Mouse (Mus musculus): ENCODE data around the gene Ddx43. TPM values are rescaled to one million over a fixed set of nuclear protein-coding genes. Genes with fewer than 3 reads are reported as not detected.
A peak's percentile ranks its signal among the peaks of the same experiment; 100 is the strongest.

The Ddx43 gene
- polyA plus RNA-seq, 1 experiment = 4.0 TPM

DNA sequence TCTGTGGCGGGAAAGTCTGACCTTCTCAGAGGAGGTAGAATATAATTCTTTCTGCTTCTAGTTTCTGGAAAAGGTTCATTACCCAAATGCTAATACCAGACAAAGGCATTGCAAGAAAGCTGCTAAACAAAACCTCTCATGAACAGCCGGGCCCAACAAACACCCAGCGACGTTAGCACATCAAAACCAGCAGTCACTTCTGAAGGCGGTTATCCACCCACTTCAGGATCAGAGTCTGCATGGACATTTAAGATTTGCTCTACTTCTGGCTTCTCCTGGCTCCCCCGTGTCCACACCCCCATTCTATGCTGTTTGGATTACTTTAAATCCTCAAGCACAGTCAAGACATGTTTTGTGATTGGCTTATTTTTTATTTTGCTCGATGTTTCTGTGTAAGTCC lies 975 bp upstream of the Ddx43 start:
- Histone ChIP-seq H3K4me1 (ENCODE audit: control insufficient read depth, insufficient read depth, low read length) (peaks cover 11% of the 10 kb centered on the region), H3K27ac (ENCODE audit: control insufficient read depth, insufficient read depth, low read depth, low read length) (no peak overlapping the region), H3K27me3 (ENCODE audit: control insufficient read depth, insufficient read depth, low read length) (no peaks in the 10 kb centered on the region), H3K4me3 (ENCODE audit: control insufficient read depth, low read depth, low read length) (no peak overlapping the region), H3K36me3 (ENCODE audit: control insufficient read depth, insufficient read depth, low read length) (no peaks in the 10 kb centered on the region; the same call in 1 of the 2 replicates)
- TF ChIP-seq CTCF (IDR thresholded peaks at IDR 0.05; ENCODE audit: control insufficient read depth, insufficient read depth, insufficient replicate concordance, low read depth, low read length) (no peak), POLR2A (IDR thresholded peaks at IDR 0.05; ENCODE audit: control insufficient read depth, low read depth, low read length) (no peak)

DNA sequence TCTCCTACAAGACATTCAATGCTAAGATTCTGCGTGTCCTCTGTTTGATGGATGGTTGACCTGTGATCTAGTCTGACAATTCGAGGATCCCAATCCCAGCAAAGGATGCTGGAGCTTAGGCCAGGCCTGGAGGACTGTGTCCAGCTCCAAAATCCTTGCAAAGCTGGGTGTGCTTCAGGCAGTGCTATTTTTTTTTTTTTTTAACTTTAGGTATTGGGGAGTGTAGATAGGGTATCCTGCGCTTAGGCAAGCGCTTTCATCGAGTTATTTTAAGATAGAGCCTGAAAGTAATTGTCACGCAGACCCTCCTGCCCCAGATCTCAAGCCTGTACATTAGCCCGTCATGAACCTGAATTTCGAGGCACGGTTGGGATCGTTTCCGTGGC lies 340 bp upstream of the Ddx43 start:
- Histone ChIP-seq H3K36me3 (ENCODE audit: control insufficient read depth, insufficient read depth, low read length) (no peaks in the 10 kb centered on the region; the same call in 1 of the 2 replicates), H3K4me3 (ENCODE audit: control insufficient read depth, low read depth, low read length) (peak overlapping the region; percentile 96), H3K27me3 (ENCODE audit: control insufficient read depth, insufficient read depth, low read length) (no peaks in the 10 kb centered on the region), H3K27ac (ENCODE audit: control insufficient read depth, insufficient read depth, low read depth, low read length) (peak overlapping the region; percentile 86), H3K4me1 (ENCODE audit: control insufficient read depth, insufficient read depth, low read length) (peaks cover 8% of the 10 kb centered on the region)
- no peak for TF ChIP-seq POLR2A (IDR thresholded peaks at IDR 0.05; ENCODE audit: control insufficient read depth, low read depth, low read length)
- TF ChIP-seq CTCF (IDR thresholded peaks at IDR 0.05; ENCODE audit: control insufficient read depth, insufficient read depth, insufficient replicate concordance, low read depth, low read length) = no peak

DNA sequence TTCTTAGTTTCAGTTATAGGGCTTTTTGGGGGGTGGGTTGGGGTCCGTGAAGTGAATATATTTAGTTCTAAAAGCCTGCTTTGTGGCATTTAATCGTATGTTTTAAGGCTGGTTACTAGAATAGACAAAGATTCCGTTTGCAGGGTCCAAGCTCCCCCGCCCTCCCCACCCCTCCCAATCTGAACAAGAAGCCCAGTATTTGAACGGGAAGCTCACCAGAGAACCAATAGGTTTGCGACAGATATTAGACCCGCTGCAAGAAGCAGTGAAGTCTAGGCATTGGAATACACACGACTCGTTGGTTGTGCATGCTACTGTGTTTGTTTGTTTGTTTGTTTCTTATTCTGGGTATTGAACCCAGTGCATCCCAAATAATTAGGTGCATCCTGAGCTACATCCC lies 940 bp downstream of the Ddx43 start:
- peak overlapping the region; percentile 96 for H3K4me3 ChIP-seq (ENCODE audit: control insufficient read depth, low read depth, low read length)

GRCm38 (mm10) chr9:78400570-78400969 lies 5.0 kb downstream of the Ddx43 start:
- H3K27ac ChIP-seq (ENCODE audit: control insufficient read depth, insufficient read depth, low read depth, low read length) = no peak overlapping the region
- no peaks in the 10 kb centered on the region; the same call in 1 of the 2 replicates for H3K36me3 ChIP-seq (ENCODE audit: control insufficient read depth, insufficient read depth, low read length)
- TF ChIP-seq CTCF (IDR thresholded peaks at IDR 0.05; ENCODE audit: control insufficient read depth, insufficient read depth, insufficient replicate concordance, low read depth, low read length) = no peak
- TF ChIP-seq POLR2A (IDR thresholded peaks at IDR 0.05; ENCODE audit: control insufficient read depth, low read depth, low read length) = no peak
- H3K4me3 ChIP-seq (ENCODE audit: control insufficient read depth, low read depth, low read length) = no peak overlapping the region
- no peaks in the 10 kb centered on the region for H3K27me3 ChIP-seq (ENCODE audit: control insufficient read depth, insufficient read depth, low read length)
- peaks cover 6% of the 10 kb centered on the region for H3K4me1 ChIP-seq (ENCODE audit: control insufficient read depth, insufficient read depth, low read length)

More for the DNA sequence above, 940 bp downstream of the Ddx43 start:
- H3K27me3 ChIP-seq (ENCODE audit: control insufficient read depth, insufficient read depth, low read length) = no peaks in the 10 kb centered on the region
- H3K27ac ChIP-seq (ENCODE audit: control insufficient read depth, insufficient read depth, low read depth, low read length) = peak overlapping the region; percentile 88; the same call in 1 of the 2 replicates
- TF ChIP-seq POLR2A (IDR thresholded peaks at IDR 0.05; ENCODE audit: control insufficient read depth, low read depth, low read length) (no peak), CTCF (IDR thresholded peaks at IDR 0.05; ENCODE audit: control insufficient read depth, insufficient read depth, insufficient replicate concordance, low read depth, low read length) (no peak)
- no peaks in the 10 kb centered on the region; the same call in 1 of the 2 replicates for H3K36me3 ChIP-seq (ENCODE audit: control insufficient read depth, insufficient read depth, low read length)
- peaks cover 8% of the 10 kb centered on the region for H3K4me1 ChIP-seq (ENCODE audit: control insufficient read depth, insufficient read depth, low read length)

GRCm38 (mm10) chr9:78401596-78401995 lies 6.0 kb downstream of the Ddx43 start:
- Histone ChIP-seq H3K4me1 (ENCODE audit: control insufficient read depth, insufficient read depth, low read length) (peaks cover 6% of the 10 kb centered on the region), H3K27me3 (ENCODE audit: control insufficient read depth, insufficient read depth, low read length) (no peaks in the 10 kb centered on the region), H3K27ac (ENCODE audit: control insufficient read depth, insufficient read depth, low read depth, low read length) (no peak overlapping the region), H3K4me3 (ENCODE audit: control insufficient read depth, low read depth, low read length) (no peak overlapping the region), H3K36me3 (ENCODE audit: control insufficient read depth, insufficient read depth, low read length) (no peaks in the 10 kb centered on the region; the same call in 1 of the 2 replicates)
- TF ChIP-seq POLR2A (IDR thresholded peaks at IDR 0.05; ENCODE audit: control insufficient read depth, low read depth, low read length) = no peak
- TF ChIP-seq CTCF (IDR thresholded peaks at IDR 0.05; ENCODE audit: control insufficient read depth, insufficient read depth, insufficient replicate concordance, low read depth, low read length) = no peak

DNA sequence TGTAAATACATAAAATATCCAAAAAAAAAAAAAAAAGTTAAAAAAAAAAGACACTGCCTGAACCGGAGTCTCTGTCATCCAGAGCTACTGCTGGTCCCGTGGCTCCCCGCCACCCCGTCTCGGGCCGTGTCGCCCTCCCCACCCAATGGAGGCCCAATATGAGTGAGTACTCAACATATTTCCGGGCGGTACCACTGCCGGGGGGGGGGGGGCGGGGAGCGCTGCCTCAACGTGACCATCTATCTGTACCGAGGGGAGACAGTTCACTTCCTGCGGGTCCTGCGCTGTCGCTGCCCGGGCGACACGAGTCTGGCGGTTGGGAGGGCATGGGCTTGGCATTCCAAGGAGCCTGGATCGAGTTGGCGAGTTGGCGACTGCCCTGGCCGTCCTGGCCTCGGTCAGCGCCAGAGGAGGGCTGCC lies 31.8 kb downstream of the Ddx43 start:
- peak overlapping the region; percentile 97 for H3K4me3 ChIP-seq (ENCODE audit: control insufficient read depth, low read depth, low read length)
- H3K27me3 ChIP-seq (ENCODE audit: control insufficient read depth, insufficient read depth, low read length) = no peaks in the 10 kb centered on the region
- TF ChIP-seq CTCF (IDR thresholded peaks at IDR 0.05; ENCODE audit: control insufficient read depth, insufficient read depth, insufficient replicate concordance, low read depth, low read length) (no peak), POLR2A (IDR thresholded peaks at IDR 0.05; ENCODE audit: control insufficient read depth, low read depth, low read length) (peak; percentile 74)
- H3K36me3 ChIP-seq (ENCODE audit: control insufficient read depth, insufficient read depth, low read length) = no peaks in the 10 kb centered on the region; the same call in 1 of the 2 replicates
- H3K27ac ChIP-seq (ENCODE audit: control insufficient read depth, insufficient read depth, low read depth, low read length) = peak overlapping the region; percentile 87; the same call in 1 of the 2 replicates
- H3K4me1 ChIP-seq (ENCODE audit: control insufficient read depth, insufficient read depth, low read length) = peaks cover 11% of the 10 kb centered on the region

DNA sequence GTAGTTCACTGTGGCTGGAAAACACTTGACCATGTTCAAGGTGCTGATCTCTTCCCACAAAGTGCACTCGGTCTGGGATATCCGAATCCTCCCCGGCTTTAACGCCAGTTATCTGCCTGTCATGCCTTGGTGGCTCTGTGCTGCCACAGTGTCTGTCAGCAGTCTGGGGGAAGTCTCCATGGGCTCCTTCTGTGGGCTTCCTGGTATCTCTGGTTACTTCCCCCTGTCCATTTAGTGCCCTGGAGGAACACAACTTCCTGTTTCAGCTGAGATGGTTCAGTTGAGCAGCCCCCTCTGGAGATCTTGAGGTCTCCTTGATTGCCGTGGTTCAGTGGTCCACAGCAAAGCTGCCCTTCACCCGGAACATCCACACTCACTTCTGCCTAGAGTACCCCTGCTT lies 32.6 kb downstream of the Ddx43 start:
- TF ChIP-seq CTCF (IDR thresholded peaks at IDR 0.05; ENCODE audit: control insufficient read depth, insufficient read depth, insufficient replicate concordance, low read depth, low read length) = 0 out of 2 replicates have a peak, but pooled peaks have one; percentile 0
- TF ChIP-seq POLR2A (IDR thresholded peaks at IDR 0.05; ENCODE audit: control insufficient read depth, low read depth, low read length) = no peak
- Histone ChIP-seq H3K4me3 (ENCODE audit: control insufficient read depth, low read depth, low read length) (peak overlapping the region; percentile 97), H3K36me3 (ENCODE audit: control insufficient read depth, insufficient read depth, low read length) (no peaks in the 10 kb centered on the region; the same call in 1 of the 2 replicates), H3K27ac (ENCODE audit: control insufficient read depth, insufficient read depth, low read depth, low read length) (peak overlapping the region; percentile 62), H3K4me1 (ENCODE audit: control insufficient read depth, insufficient read depth, low read length) (peaks cover 11% of the 10 kb centered on the region), H3K27me3 (ENCODE audit: control insufficient read depth, insufficient read depth, low read length) (no peaks in the 10 kb centered on the region)

Data from testis, adult 2 months (tissue).